Mouse (Mus musculus) spleen, adult 2 months (tissue): ENCODE results near the gene Oxa1l.

Experiments used
- CTCF ChIP-seq: fragments of 200-500 bp; IDR thresholded peaks from 2 replicates; pipeline ENCODE4 v1.5.1; 2011; ENCODE audit warnings: mild to moderate bottlenecking, inconsistent platforms; ENCODE audit not compliant: insufficient read depth, insufficient read length, insufficient replicate concordance; ENCODE audit errors: extremely low read depth
- POLR2A ChIP-seq: fragments of 200-500 bp; IDR thresholded peaks from 2 replicates; pipeline ENCODE4 v1.6.1; 2011; ENCODE audit warnings: low read depth, low read length, inconsistent platforms

DNA sequence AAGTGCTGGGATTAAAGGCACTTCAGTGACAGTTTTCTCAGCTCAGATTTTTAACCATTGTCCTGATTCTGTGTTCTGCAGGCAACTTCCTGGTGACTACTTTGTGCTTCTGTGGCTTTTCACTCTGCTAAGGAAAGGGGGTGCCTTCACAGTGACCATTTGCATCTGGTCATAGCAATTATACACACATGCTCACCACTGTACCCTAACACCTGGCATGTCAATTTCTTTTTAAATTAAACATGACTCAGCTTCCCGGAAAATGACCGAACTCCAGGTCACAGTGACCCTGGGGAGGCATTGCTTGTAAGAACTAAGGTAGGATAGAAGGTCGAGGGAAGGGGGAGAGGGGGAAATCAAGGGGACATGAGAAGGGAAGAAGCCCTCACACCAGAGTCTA, 33.2 kb downstream of the Oxa1l start:
- TF ChIP-seq POLR2A, result no peak
- TF ChIP-seq CTCF, result no peak
